Mouse (Mus musculus): ENCODE results near the gene Rabif. TPM values are rescaled to one million over a fixed set of nuclear protein-coding genes. Genes with fewer than 3 reads are reported as not detected.

The Rabif gene
- 33.3 TPM for polyA plus RNA-seq (2014; fragmentation: Illumina TruSeq; extraction: RNeasy Lipid Tissue Mini Kit (QIAGEN cat#74804); ENCODE audit: low read depth, low replicate concordance)

DNA sequence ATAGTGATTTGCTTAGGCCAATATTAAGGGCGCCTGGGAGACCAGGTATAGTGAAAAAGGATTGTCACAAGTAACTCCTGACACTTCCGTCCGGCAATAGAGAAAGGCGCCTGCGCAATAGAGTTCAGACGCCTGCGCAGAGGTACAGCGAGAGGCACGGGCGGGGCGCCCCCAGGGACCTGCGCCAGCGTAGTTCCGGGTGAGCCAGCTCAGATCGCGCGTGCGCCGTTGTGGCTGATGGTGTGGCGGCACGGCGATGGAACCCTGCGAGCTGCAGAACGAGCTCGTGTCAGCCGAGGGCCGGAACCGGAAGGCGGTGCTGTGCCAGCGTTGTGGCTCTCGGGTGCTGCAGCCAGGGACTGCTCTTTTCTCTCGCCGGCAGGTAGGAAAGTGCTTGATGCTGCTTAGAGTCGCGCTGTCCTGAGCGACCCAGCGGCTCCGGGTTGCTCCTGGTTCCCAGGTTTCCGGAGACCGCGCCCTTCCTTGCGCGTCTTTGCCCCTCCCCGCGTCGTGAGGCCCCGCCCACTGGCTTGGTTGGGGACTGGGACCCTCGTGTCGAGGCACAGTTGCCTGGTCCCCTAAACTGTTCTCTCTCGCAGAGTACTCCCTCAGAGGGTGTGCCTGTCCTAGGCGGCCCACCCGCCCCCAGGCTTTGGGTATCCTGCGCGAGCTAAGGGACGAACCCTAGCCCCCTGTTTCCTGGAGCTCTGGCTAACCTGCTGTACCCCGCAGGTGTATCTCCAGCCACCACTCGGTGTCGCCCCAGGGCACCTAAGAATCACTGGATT is at the start of gene Rabif:
TSS of gene Rabif (plus strand) at position 221 of the 788 bp plus-strand sequence.

GRCm38 (mm10) chr1:134454904-134455824 is 39.3 kb upstream of the Rabif start, which contains the start of gene Klhl12:
Klhl12 (plus strand) TSS chr1:134455531.

DNA sequence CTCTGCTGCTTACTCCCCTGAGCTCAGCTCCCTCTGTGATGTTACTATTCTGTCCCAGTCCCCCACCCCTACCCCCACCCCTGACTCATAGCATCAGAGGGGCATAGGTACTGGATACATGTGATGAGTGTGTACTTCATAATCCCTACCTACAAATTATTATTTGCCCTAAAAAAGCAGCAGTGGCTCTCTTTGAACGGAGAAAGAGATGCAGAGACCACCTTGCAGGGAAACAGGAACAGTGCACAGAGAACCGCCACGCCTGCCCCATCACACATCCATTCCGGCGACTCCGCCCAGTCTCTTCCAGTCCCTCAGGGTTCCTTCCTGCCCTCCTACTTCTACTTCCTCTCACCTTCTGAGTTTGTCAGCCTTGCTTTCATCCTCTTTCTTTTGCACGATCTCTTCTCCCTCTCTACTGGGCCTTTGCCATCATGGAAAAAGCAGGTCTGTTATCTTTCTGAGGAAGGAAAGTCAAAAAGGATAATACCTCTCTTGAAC is 55.2 kb downstream of the Rabif start, which contains the start of gene Mgat4e:
TSS of gene Mgat4e (minus strand) at position 51 of the 501 bp plus-strand sequence.

Other genes with a start within 250 kb of the Rabif start
- gene Myog, start 204.7 kb upstream of the Rabif start, polyA plus RNA-seq (2014; fragmentation: Illumina TruSeq; extraction: RNeasy Lipid Tissue Mini Kit (QIAGEN cat#74804); ENCODE audit: low read depth, low replicate concordance), result not detected
- not detected for gene Ppfia4, start 161.7 kb upstream of the Rabif start, polyA plus RNA-seq (2014; fragmentation: Illumina TruSeq; extraction: RNeasy Lipid Tissue Mini Kit (QIAGEN cat#74804); ENCODE audit: low read depth, low replicate concordance)
- 87.0 TPM for gene Tmem183a, start 132.7 kb upstream of the Rabif start, polyA plus RNA-seq (2014; fragmentation: Illumina TruSeq; extraction: RNeasy Lipid Tissue Mini Kit (QIAGEN cat#74804); ENCODE audit: low read depth, low replicate concordance)
- not detected for gene 4933406M09Rik, start 108.7 kb upstream of the Rabif start, polyA plus RNA-seq (2014; fragmentation: Illumina TruSeq; extraction: RNeasy Lipid Tissue Mini Kit (QIAGEN cat#74804); ENCODE audit: low read depth, low replicate concordance)
- gene Cyb5r1, start 89.1 kb upstream of the Rabif start, polyA plus RNA-seq (2014; fragmentation: Illumina TruSeq; extraction: RNeasy Lipid Tissue Mini Kit (QIAGEN cat#74804); ENCODE audit: low read depth, low replicate concordance), result 16.9 TPM
- 47.0 TPM for gene Adipor1, start 79.3 kb upstream of the Rabif start, polyA plus RNA-seq (2014; fragmentation: Illumina TruSeq; extraction: RNeasy Lipid Tissue Mini Kit (QIAGEN cat#74804); ENCODE audit: low read depth, low replicate concordance)
- 23.4 TPM for gene Klhl12, start 39.1 kb upstream of the Rabif start, polyA plus RNA-seq (2014; fragmentation: Illumina TruSeq; extraction: RNeasy Lipid Tissue Mini Kit (QIAGEN cat#74804); ENCODE audit: low read depth, low replicate concordance)
- gene Mgat4e, start 55.0 kb downstream of the Rabif start, polyA plus RNA-seq (2014; fragmentation: Illumina TruSeq; extraction: RNeasy Lipid Tissue Mini Kit (QIAGEN cat#74804); ENCODE audit: low read depth, low replicate concordance), result not detected
- gene Kdm5b, start 65.5 kb downstream of the Rabif start, polyA plus RNA-seq (2014; fragmentation: Illumina TruSeq; extraction: RNeasy Lipid Tissue Mini Kit (QIAGEN cat#74804); ENCODE audit: low read depth, low replicate concordance), result 11.5 TPM
- gene Syt2, start 152.0 kb downstream of the Rabif start, polyA plus RNA-seq (2014; fragmentation: Illumina TruSeq; extraction: RNeasy Lipid Tissue Mini Kit (QIAGEN cat#74804); ENCODE audit: low read depth, low replicate concordance), result not detected